Comparison of ENCODE assay signal across 20 mouse cellular contexts in the genomic region with DNA sequence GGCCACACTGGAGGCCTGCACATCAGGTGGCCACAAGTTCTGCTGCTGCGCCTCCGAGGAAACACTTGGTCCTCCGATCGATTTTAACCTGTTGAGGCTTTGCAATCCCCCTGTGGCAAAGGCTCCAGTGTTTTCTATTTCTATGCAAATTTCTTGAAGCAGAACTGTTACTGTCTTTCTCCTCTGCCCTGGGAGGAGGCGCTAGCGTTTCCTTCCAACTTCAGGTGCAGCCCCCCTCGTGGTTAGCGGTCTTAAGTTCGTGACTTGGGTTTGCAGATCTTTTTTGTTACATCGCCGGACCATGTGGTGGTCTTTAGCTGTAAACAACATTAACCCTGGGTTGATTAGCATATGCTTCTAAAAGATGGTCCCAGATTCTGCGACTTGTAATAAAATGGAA. TPM values are rescaled to one million over a fixed set of nuclear protein-coding genes. Genes with fewer than 3 reads are reported as not detected.
DNase-seq lines count a peak whose midpoint lies in the region; ATAC-seq and TF ChIP-seq lines count a peak whose summit lies in the region.
"Had no signal": no experiment of that assay in that cellular context is flagged by ENCODE, and none has a peak within 500 bp of the region (broad histone marks: within the 10 kb centered on the region; RNA-seq: fewer than 3 reads in every experiment).

No protein-coding gene starts in this region.

- no peak for TF ChIP-seq CTCF in E14TG2a.4 (conservative IDR thresholded peaks at IDR 0.05; ENCODE audit: low read length)
- TF ChIP-seq CTCF in MEL (IDR thresholded peaks at IDR 0.05 in 2 of 3, conservative IDR thresholded peaks at IDR 0.05 in 1 of 3; ENCODE audit: control insufficient read depth in 1 of 3, insufficient read depth in 1 of 3, low read depth in 2 of 3, low read length in 3 of 3, poor library complexity in 1 of 3, severe bottlenecking in 1 of 3) = no peak
- TF ChIP-seq CTCF in midbrain, postnatal 0 days (IDR thresholded peaks at IDR 0.05) = no peak
- TF ChIP-seq CTCF in liver, postnatal 0 days (IDR thresholded peaks at IDR 0.05; ENCODE audit: low read depth) = no peak

- DNase-seq in MEL (ENCODE audit: low read depth, low spot score) (peak; percentile 15), ZHBTc4 (ENCODE audit: low read depth, low spot score) (peak; percentile 41)
- DNase-seq in midbrain, postnatal 0 days (ENCODE audit: low spot score) = no peak
- no peak for DNase-seq in liver, postnatal 0 days
- DNase-seq in adrenal gland, adult 8-10 months = no peak
- DNase-seq: cerebellum, adult 11-12 months; cerebellum, adult 2 months; cerebellum, adult 9-10 months had no signal

- H3K4me3 ChIP-seq in E14TG2a.4 (replicated peaks; ENCODE audit: low read length) (peak overlapping the region; percentile 60), MEL (ENCODE audit: control insufficient read depth in 1 of 2, insufficient read depth in 1 of 2, low read depth in 2 of 2, low read length in 2 of 2) (no peak overlapping the region)
- H3K4me3 ChIP-seq in midbrain, postnatal 0 days (ENCODE audit: low read depth, low read length) = no peak overlapping the region
- H3K4me3 ChIP-seq in liver, postnatal 0 days (ENCODE audit: low read depth, low read length) = no peak overlapping the region
- H3K4me3 ChIP-seq: embryonic facial prominence, embryonic 10.5 days; embryonic facial prominence, embryonic 12.5 days; forebrain, embryonic 13.5 days; forebrain, embryonic 15.5 days had no signal

- H3K9me3 ChIP-seq in E14TG2a.4 (ENCODE audit: low read length) = no peaks in the 10 kb centered on the region
- no peaks in the 10 kb centered on the region for H3K9me3 ChIP-seq in MEL (replicated peaks; ENCODE audit: insufficient read depth, low read length)
- H3K9me3 ChIP-seq in midbrain, postnatal 0 days (ENCODE audit: low read length) = no peaks in the 10 kb centered on the region
- no peaks in the 10 kb centered on the region for H3K9me3 ChIP-seq in liver, postnatal 0 days (ENCODE audit: low read length)
- H3K9me3 ChIP-seq: embryonic facial prominence, embryonic 10.5 days; embryonic facial prominence, embryonic 12.5 days; forebrain, embryonic 13.5 days; forebrain, embryonic 15.5 days had no signal

- no peak for TF ChIP-seq POLR2A in MEL (IDR thresholded peaks at IDR 0.05; ENCODE audit: control insufficient read depth in 1 of 2, insufficient read depth in 1 of 2, low read depth in 1 of 2, low read length in 2 of 2, poor library complexity in 1 of 2)

- no peak overlapping the region for H3K9ac ChIP-seq in MEL (ENCODE audit: control insufficient read depth, low read depth, low read length, poor library complexity, severe bottlenecking)
- no peak overlapping the region for H3K9ac ChIP-seq in midbrain, postnatal 0 days (replicated peaks; ENCODE audit: low read length, poor library complexity, severe bottlenecking)
- H3K9ac ChIP-seq in liver, postnatal 0 days (replicated peaks) = no peak overlapping the region
- H3K9ac ChIP-seq: embryonic facial prominence, embryonic 12.5 days; forebrain, embryonic 13.5 days; forebrain, embryonic 15.5 days; forebrain, postnatal 0 days had no signal

- no peak for TF ChIP-seq EP300 in MEL (IDR thresholded peaks at IDR 0.05; ENCODE audit: low read depth in 1 of 2, low read length in 2 of 2)
- no peak for TF ChIP-seq EP300 in liver, postnatal 0 days (IDR thresholded peaks at IDR 0.05; ENCODE audit: low read depth)

- no peak overlapping the region for H3K4me2 ChIP-seq in midbrain, postnatal 0 days (ENCODE audit: low read depth, low read length, poor library complexity, severe bottlenecking)
- H3K4me2 ChIP-seq in liver, postnatal 0 days (ENCODE audit: low read depth, low read length) = no peak overlapping the region
- H3K4me2 ChIP-seq: embryonic facial prominence, embryonic 12.5 days; forebrain, embryonic 13.5 days; forebrain, embryonic 15.5 days had no signal

- TF ChIP-seq RAD21 in MEL (IDR thresholded peaks at IDR 0.05; ENCODE audit: low read depth, low read length) = no peak

- no peak overlapping the region for H3K27ac ChIP-seq in MEL (ENCODE audit: control insufficient read depth, low read depth, low read length)
- no peak overlapping the region for H3K27ac ChIP-seq in midbrain, postnatal 0 days (ENCODE audit: low read depth, low read length)
- H3K27ac ChIP-seq in liver, postnatal 0 days (ENCODE audit: low read depth) = no peak overlapping the region
- H3K27ac ChIP-seq: embryonic facial prominence, embryonic 10.5 days; embryonic facial prominence, embryonic 12.5 days; forebrain, embryonic 13.5 days; forebrain, embryonic 15.5 days had no signal

- 89% methylated on average over 12 of the region's 12 CpGs for WGBS in midbrain, postnatal 0 days
- 89% methylated on average over 12 of the region's 12 CpGs for WGBS in liver, postnatal 0 days (ENCODE audit: insufficient replicate concordance)

- peaks cover 77% of the 10 kb centered on the region for H3K36me3 ChIP-seq in E14TG2a.4 (ENCODE audit: insufficient read depth, low read length)
- H3K36me3 ChIP-seq in MEL (ENCODE audit: control insufficient read depth in 1 of 2, insufficient read depth in 2 of 2, low read length in 2 of 2) = peaks cover 9 to 10% of the 10 kb centered on the region in 2 experiments
- H3K36me3 ChIP-seq in midbrain, postnatal 0 days (ENCODE audit: insufficient read depth, low read length) = peaks cover 46% of the 10 kb centered on the region
- peaks cover 50% of the 10 kb centered on the region for H3K36me3 ChIP-seq in liver, postnatal 0 days (replicated peaks; ENCODE audit: insufficient read depth, low read length)

- peaks cover 75% of the 10 kb centered on the region for H3K4me1 ChIP-seq in E14TG2a.4 (replicated peaks; ENCODE audit: low read depth, low read length)
- H3K4me1 ChIP-seq in MEL (ENCODE audit: control insufficient read depth in 1 of 2, insufficient read depth in 2 of 2, low read length in 2 of 2) = 0 out of 4 replicates have a peak, but pooled peaks cover 0 to 5% of the 10 kb centered on the region in 2 experiments
- H3K4me1 ChIP-seq in midbrain, postnatal 0 days (ENCODE audit: insufficient read depth, low read length) = no peaks in the 10 kb centered on the region
- no peaks in the 10 kb centered on the region for H3K4me1 ChIP-seq in liver, postnatal 0 days (ENCODE audit: insufficient read depth)

- no peak for ATAC-seq in midbrain, postnatal 0 days (ENCODE audit: low FRiP score)
- no peak for ATAC-seq in liver, postnatal 0 days

- peaks cover 17% of the 10 kb centered on the region for H3K27me3 ChIP-seq in E14TG2a.4 (ENCODE audit: insufficient read depth, low read length)
- no peaks in the 10 kb centered on the region for H3K27me3 ChIP-seq in MEL (ENCODE audit: control insufficient read depth in 1 of 2, insufficient read depth in 2 of 2, low read length in 2 of 2)
- H3K27me3 ChIP-seq in midbrain, postnatal 0 days (ENCODE audit: insufficient read depth, low read length) = no peaks in the 10 kb centered on the region
- peaks cover 13% of the 10 kb centered on the region for H3K27me3 ChIP-seq in liver, postnatal 0 days (ENCODE audit: insufficient read depth, low read length)
- H3K27me3 ChIP-seq: forebrain, embryonic 15.5 days had no signal

- peaks cover 20% of the 10 kb centered on the region for H3K79me2 ChIP-seq in MEL (ENCODE audit: control insufficient read depth, insufficient read depth, low read length, poor library complexity)

RNA-seq across cellular contexts. Expression of a gene that starts 4.9 kb away (rescaled TPM):
- 0.15 and 0.39 TPM in 2 replicates for total RNA-seq in MEL (2012; rRNA removed)
- under 1 TPM in 1 of 2 experiments, not detected in 1; 0.91 TPM for polyA plus RNA-seq in MEL (2012; ENCODE audit: insufficient read depth in 1 of 2, insufficient read length in 2 of 2, low read depth in 1 of 2, low replicate concordance in 2 of 2, missing spikeins in 1 of 2)
- 95.0 and 98.6 TPM in 2 replicates for total RNA-seq in midbrain, postnatal 0 days (2014; rRNA removed)
- polyA plus RNA-seq in midbrain, postnatal 0 days (2015; fragmentation: Nextera tagmentation; extraction: Ambion mirVana) = 77.6 and 107 TPM in 2 replicates
- 0.38 TPM in 1 of 2 replicates, not detected in the other for polyA plus RNA-seq in liver, postnatal 0 days (2015; fragmentation: Nextera tagmentation; extraction: Ambion mirVana)
- 10 to 100 TPM in 2 of 4 experiments, 1 to 10 TPM in 2; 7.0 to 16.9 (median 12.3) TPM for total RNA-seq in adrenal gland, adult 8-10 months (2022)

RNA-seq across cellular contexts. Expression of a gene that starts 8.0 kb away (rescaled TPM):
- 1,745 and 1,792 TPM in 2 replicates for total RNA-seq in MEL (2012; rRNA removed)
- polyA plus RNA-seq in MEL (2012; ENCODE audit: insufficient read depth in 1 of 2, insufficient read length in 2 of 2, low read depth in 1 of 2, low replicate concordance in 2 of 2, missing spikeins in 1 of 2) = 1,000 to 10,000 TPM in 1 of 2 experiments, not detected in 1; 1,885 TPM
- total RNA-seq in midbrain, postnatal 0 days (2014; rRNA removed) = 177 and 203 TPM in 2 replicates
- 125 and 148 TPM in 2 replicates for polyA plus RNA-seq in midbrain, postnatal 0 days (2015; fragmentation: Nextera tagmentation; extraction: Ambion mirVana)
- polyA plus RNA-seq in liver, postnatal 0 days (2015; fragmentation: Nextera tagmentation; extraction: Ambion mirVana) = 207 and 213 TPM in 2 replicates
- total RNA-seq in adrenal gland, adult 8-10 months (2022) = 100 to 1,000 TPM; 415 to 500 (median 453) TPM

RNA-seq across cellular contexts. Expression of a gene that starts 14.8 kb away (rescaled TPM):
- total RNA-seq in MEL (2012; rRNA removed) = not detected in 2 replicates
- under 1 TPM in 1 of 2 experiments, not detected in 1; 0.36 TPM for polyA plus RNA-seq in MEL (2012; ENCODE audit: insufficient read depth in 1 of 2, insufficient read length in 2 of 2, low read depth in 1 of 2, low replicate concordance in 2 of 2, missing spikeins in 1 of 2)
- 7.6 and 15.2 TPM in 2 replicates for total RNA-seq in midbrain, postnatal 0 days (2014; rRNA removed)
- polyA plus RNA-seq in midbrain, postnatal 0 days (2015; fragmentation: Nextera tagmentation; extraction: Ambion mirVana) = 7.2 and 8.8 TPM in 2 replicates
- polyA plus RNA-seq in liver, postnatal 0 days (2015; fragmentation: Nextera tagmentation; extraction: Ambion mirVana) = 0.13 TPM in 1 of 2 replicates, not detected in the other
- total RNA-seq in adrenal gland, adult 8-10 months (2022) = 1 to 10 TPM in 2 of 4 experiments, under 1 TPM in 2; 0.23 to 2.2 (median 1.0) TPM
- polyA plus RNA-seq: G1E had no signal

RNA-seq across cellular contexts. Expression of a gene that starts 36.6 kb away (rescaled TPM):
- 30.3 and 30.4 TPM in 2 replicates for total RNA-seq in MEL (2012; rRNA removed)
- 10 to 100 TPM in 1 of 2 experiments, not detected in 1; 50.8 TPM for polyA plus RNA-seq in MEL (2012; ENCODE audit: insufficient read depth in 1 of 2, insufficient read length in 2 of 2, low read depth in 1 of 2, low replicate concordance in 2 of 2, missing spikeins in 1 of 2)
- total RNA-seq in midbrain, postnatal 0 days (2014; rRNA removed) = 34.6 and 38.9 TPM in 2 replicates
- 15.7 and 17.9 TPM in 2 replicates for polyA plus RNA-seq in midbrain, postnatal 0 days (2015; fragmentation: Nextera tagmentation; extraction: Ambion mirVana)
- 5.9 and 6.9 TPM in 2 replicates for polyA plus RNA-seq in liver, postnatal 0 days (2015; fragmentation: Nextera tagmentation; extraction: Ambion mirVana)
- 10 to 100 TPM; 54.1 to 66.7 (median 59.6) TPM for total RNA-seq in adrenal gland, adult 8-10 months (2022)

RNA-seq across cellular contexts. Expression of a gene that starts 42.1 kb away (rescaled TPM):
- not detected in 2 replicates for total RNA-seq in MEL (2012; rRNA removed)
- polyA plus RNA-seq in MEL (2012; ENCODE audit: insufficient read depth in 1 of 2, insufficient read length in 2 of 2, low read depth in 1 of 2, low replicate concordance in 2 of 2, missing spikeins in 1 of 2) = under 1 TPM in 1 of 2 experiments, not detected in 1; 0.04 TPM
- total RNA-seq in midbrain, postnatal 0 days (2014; rRNA removed) = not detected in 2 replicates
- polyA plus RNA-seq in midbrain, postnatal 0 days (2015; fragmentation: Nextera tagmentation; extraction: Ambion mirVana) = 0.19 and 0.36 TPM in 2 replicates
- polyA plus RNA-seq in liver, postnatal 0 days (2015; fragmentation: Nextera tagmentation; extraction: Ambion mirVana) = not detected in 2 replicates
- not detected for total RNA-seq in adrenal gland, adult 8-10 months (2022)
- total RNA-seq: adrenal gland, adult 2 months; adrenal gland, postnatal 14 days; adrenal gland, postnatal 36 days; G1E had no signal
- polyA plus RNA-seq: adrenal gland, adult 2 months; C2C12; embryonic facial prominence, embryonic 14.5 days; forebrain, embryonic 13.5 days; forebrain, postnatal 0 days; G1E had no signal

Comparison
In these comparisons a context has a peak if more than half of its experiments do, and no peak if none do; other contexts are left out.
1. DNase-seq: peak in MEL (single experiment) and ZHBTc4 (single experiment); none in midbrain, postnatal 0 days (single experiment), liver, postnatal 0 days (single experiment) and adrenal gland, adult 8-10 months (single experiment).